Mouse (Mus musculus): ENCODE results near the gene 1700057G04Rik.
"Not testable (repeated sequence)": the region's sequence is repeated elsewhere in the genome, so short reads cannot be mapped to it uniquely, and the experiment has no call there.

Gene 1700057G04Rik

GRCm38 (mm10) chr9:92305620-92306220, 3.5 kb upstream of the 1700057G04Rik start:
- no peak for DNase-seq

- no peak for DNase-seq
These were observed 7.6 kb downstream of the 1700057G04Rik start for GRCm38 (mm10) chr9:92316791-92317190.

- DNase-seq = not testable (repeated sequence)
These were observed 16.8 kb downstream of the 1700057G04Rik start for GRCm38 (mm10) chr9:92325936-92326335.

GRCm38 (mm10) chr9:92326813-92327212, 17.6 kb downstream of the 1700057G04Rik start:
- DNase-seq = no peak

GRCm38 (mm10) chr9:92331383-92331782, 22.2 kb downstream of the 1700057G04Rik start:
- DNase-seq = no peak

- no peak for DNase-seq
These were observed 25.7 kb downstream of the 1700057G04Rik start for GRCm38 (mm10) chr9:92334845-92335244.

- no peak for DNase-seq
These were observed 26.2 kb downstream of the 1700057G04Rik start for GRCm38 (mm10) chr9:92335277-92335818.

GRCm38 (mm10) chr9:92337063-92337462, 27.9 kb downstream of the 1700057G04Rik start:
- DNase-seq = no peak

GRCm38 (mm10) chr9:92337661-92338060, 28.5 kb downstream of the 1700057G04Rik start:
- no peak for DNase-seq

- DNase-seq = no peak
These were observed 29.8 kb downstream of the 1700057G04Rik start for GRCm38 (mm10) chr9:92338954-92339353.

- no peak for DNase-seq
These were observed 42.7 kb downstream of the 1700057G04Rik start for GRCm38 (mm10) chr9:92351924-92352323.

GRCm38 (mm10) chr9:92353306-92353705, 44.1 kb downstream of the 1700057G04Rik start:
- DNase-seq = no peak

GRCm38 (mm10) chr9:92360691-92361310, 51.6 kb downstream of the 1700057G04Rik start:
- no peak for DNase-seq

GRCm38 (mm10) chr9:92363478-92363877, 54.3 kb downstream of the 1700057G04Rik start:
- DNase-seq = no peak

- no peak for DNase-seq
These were observed 59.7 kb downstream of the 1700057G04Rik start for GRCm38 (mm10) chr9:92368920-92369319.

- no peak for DNase-seq
These were observed 64.7 kb downstream of the 1700057G04Rik start for GRCm38 (mm10) chr9:92373896-92374295.

GRCm38 (mm10) chr9:92374705-92375199, 65.6 kb downstream of the 1700057G04Rik start:
- no peak for DNase-seq

GRCm38 (mm10) chr9:92375378-92375777, 66.2 kb downstream of the 1700057G04Rik start:
- no peak for DNase-seq

- no peak for DNase-seq
These were observed 68.8 kb downstream of the 1700057G04Rik start for GRCm38 (mm10) chr9:92377967-92378366.

- no peak for DNase-seq
These were observed 70.1 kb downstream of the 1700057G04Rik start for GRCm38 (mm10) chr9:92379240-92379639.

- no peak for DNase-seq
These were observed 74.2 kb downstream of the 1700057G04Rik start for GRCm38 (mm10) chr9:92383415-92383814.

GRCm38 (mm10) chr9:92384401-92384800, 75.2 kb downstream of the 1700057G04Rik start:
- no peak for DNase-seq

GRCm38 (mm10) chr9:92385831-92386230, 76.7 kb downstream of the 1700057G04Rik start:
- DNase-seq = no peak

GRCm38 (mm10) chr9:92386871-92387270, 77.7 kb downstream of the 1700057G04Rik start:
- DNase-seq = no peak
